Mouse (Mus musculus) liver, embryonic 14.5 days (tissue): Measurements from ENCODE around the gene Tcl1b1. TPM values are rescaled to one million over a fixed set of nuclear protein-coding genes. Genes with fewer than 3 reads are reported as not detected.

Source experiments
- ATAC-seq: fragments of 200-750 bp; cut with Nextera tagmentation; 2 replicates; pipeline ENCODE4 v1.8.0; 2017; ENCODE audit warnings: moderate number of reproducible peaks, mild to moderate bottlenecking, moderate library complexity; ENCODE audit not compliant: insufficient read depth
- DNase-seq, 3 experiments: peaks; one replicate each; pipeline ENCODE4 v3.0.0-alpha.2; 2012 to 2013; ENCODE audit warnings: low read depth in 3 of 3, low spot score in 3 of 3
- H3K27ac ChIP-seq: fragments of 300-500 bp; sonication (generic); 2 replicates; pipeline ENCODE4 v1.5.1; 2014; ENCODE audit warnings: moderate library complexity, mild to moderate bottlenecking, control low read depth, inconsistent platforms
- H3K27me3 ChIP-seq: fragments of 300-500 bp; sonication (generic); 2 replicates; pipeline ENCODE4 v1.6.1; 2014; ENCODE audit warnings: mild to moderate bottlenecking, low read length, moderate library complexity; ENCODE audit not compliant: control insufficient read depth, insufficient read depth
- H3K36me3 ChIP-seq: fragments of 300-500 bp; sonication (generic); replicated peaks from 2 replicates; pipeline ENCODE4 v1.6.1; 2014; ENCODE audit warnings: low read depth; ENCODE audit not compliant: control insufficient read depth, insufficient read depth
- H3K4me1 ChIP-seq, 2 experiments: fragments of 200-500 bp in 1 of 2; fragments of 300-500 bp in 1 of 2; sonication (generic) in 1 of 2; replicated peaks; 2 replicates each; pipeline ENCODE4 v1.6.1; 2012 to 2014; ENCODE audit warnings: antibody characterized with exemption in 1 of 2, inconsistent platforms in 1 of 2, low read length in 1 of 2; ENCODE audit not compliant: control insufficient read depth in 2 of 2, insufficient read depth in 2 of 2
- H3K4me2 ChIP-seq: fragments of 300-500 bp; sonication (generic); 2 replicates; pipeline ENCODE4 v1.6.1; 2014; ENCODE audit warnings: low read depth, mild to moderate bottlenecking, control low read depth, moderate library complexity
- H3K4me3 ChIP-seq, 2 experiments: fragments of 200-500 bp in 1 of 2; fragments of 300-500 bp in 1 of 2; sonication (generic) in 1 of 2; 2 replicates each; pipeline ENCODE4 v1.5.1; 2012 to 2014; ENCODE audit warnings: low read depth in 2 of 2, low read length in 2 of 2, mild to moderate bottlenecking in 2 of 2, control low read depth in 1 of 2, inconsistent platforms in 1 of 2, moderate library complexity in 1 of 2; ENCODE audit not compliant: insufficient read depth in 1 of 2
- H3K9ac ChIP-seq: fragments of 300-500 bp; sonication (generic); replicated peaks from 2 replicates; pipeline ENCODE4 v1.6.1; 2014; ENCODE audit warnings: mild to moderate bottlenecking, control low read depth, moderate library complexity
- H3K9me3 ChIP-seq: fragments of 300-500 bp; sonication (generic); 2 replicates; pipeline ENCODE4 v1.6.1; 2016; ENCODE audit warnings: low read length, mixed read lengths; ENCODE audit not compliant: control insufficient read depth
- CTCF ChIP-seq: IDR thresholded peaks from 2 replicates; pipeline ENCODE4 v1.5.1; 2016; ENCODE audit warnings: antibody characterized with exemption, low read depth, control low read depth
- EP300 ChIP-seq: IDR thresholded peaks from 2 replicates; pipeline ENCODE4 v1.6.1; 2016; ENCODE audit warnings: antibody characterized with exemption, low read depth
- WGBS: fragments of 180-500 bp; shearing (Covaris S2); extraction: QIAGEN DNeasy Blood & Tissue Kit; methylation state at CpG from one replicate; pipeline ENCODE4 v1.1.7; 2014; ENCODE audit not compliant: insufficient replicate concordance; 5-methylcytosine and 5-hydroxymethylcytosine counted together
- polyA plus RNA-seq, 2 experiments: library from polyadenylated mRNA; depleted of rRNA in 1 of 2; stranded (reverse) in 1 of 2; unstranded in 1 of 2; fragments of >200 nt; fragmentation: Nextera tagmentation in 1 of 2; extraction: Ambion mirVana in 1 of 2; gene quantifications; 2 replicates each; pipeline versions ENCODE4 v1.2.1 to v1.2.3; 2012 to 2014

The Tcl1b1 gene
- polyA plus RNA-seq (2012; rRNA removed), result not detected in 2 replicates
- polyA plus RNA-seq (2014; fragmentation: Nextera tagmentation; extraction: Ambion mirVana), result not detected in 2 replicates

- Histone ChIP-seq H3K4me1 (no peaks in the 10 kb centered on the region), H3K27me3 (no peaks in the 10 kb centered on the region), H3K36me3 (no peaks in the 10 kb centered on the region), H3K9ac (no peak within 1 kb of the TSS), H3K9me3 (no peaks in the 10 kb centered on the region), H3K4me2 (no peak within 1 kb of the TSS), H3K27ac (no peak within 1 kb of the TSS), H3K4me3 (no peak within 1 kb of the TSS)
- DNase-seq, result no peak
- 58% methylated on average over 4 of the region's 4 CpGs for WGBS
- no peak for TF ChIP-seq CTCF
- TF ChIP-seq EP300, result no peak
- ATAC-seq, result no peak
Observed at GRCm38 (mm10) chr12:105159390-105159789, at the start of gene Tcl1b1. Gene Tcl1b1 (plus strand): TSS chr12:105159690.

GRCm38 (mm10) chr12:105109812-105110211, 49.7 kb upstream of the Tcl1b1 start:
- 28% methylated on average over 4 of the region's 4 CpGs for WGBS

GRCm38 (mm10) chr12:105112321-105112988, 47.0 kb upstream of the Tcl1b1 start:
- DNase-seq, result no peak
- TF ChIP-seq CTCF (no peak), EP300 (no peak)
- Histone ChIP-seq H3K4me2 (no peak overlapping the region), H3K4me1 (peaks cover 0 to 2% of the 10 kb centered on the region in 2 experiments; a peak in 1 of 4 replicates), H3K36me3 (no peaks in the 10 kb centered on the region), H3K27ac (no peak overlapping the region), H3K9me3 (no peaks in the 10 kb centered on the region), H3K4me3 (no peak overlapping the region), H3K9ac (no peak overlapping the region), H3K27me3 (no peaks in the 10 kb centered on the region)
- 25% methylated on average over 13 of the region's 13 CpGs for WGBS
- ATAC-seq, result no peak

More at GRCm38 (mm10) chr12:105109812-105110211, 49.7 kb upstream of the Tcl1b1 start:
- Histone ChIP-seq H3K9ac (no peak overlapping the region), H3K4me1 (peaks cover 0 to 2% of the 10 kb centered on the region in 2 experiments; a peak in 1 of 4 replicates), H3K4me3 (no peak overlapping the region), H3K27me3 (no peaks in the 10 kb centered on the region), H3K36me3 (no peaks in the 10 kb centered on the region), H3K9me3 (no peaks in the 10 kb centered on the region), H3K4me2 (no peak overlapping the region), H3K27ac (no peak overlapping the region)
- ATAC-seq (no peak), DNase-seq (no peak)
- TF ChIP-seq EP300 (no peak), CTCF (no peak)

GRCm38 (mm10) chr12:105116648-105117047, 42.8 kb upstream of the Tcl1b1 start:
- no peak for TF ChIP-seq CTCF
- TF ChIP-seq EP300, result no peak
- H3K27me3 ChIP-seq, result no peaks in the 10 kb centered on the region
- WGBS, result 67% methylated on average over 1 of the region's 1 CpGs
- H3K4me3 ChIP-seq, result no peak overlapping the region
- no peaks in the 10 kb centered on the region for H3K9me3 ChIP-seq
- ATAC-seq (no peak), DNase-seq (no peak)
- no peaks in the 10 kb centered on the region for H3K36me3 ChIP-seq
- H3K4me1 ChIP-seq, result no peaks in the 10 kb centered on the region
- no peak overlapping the region for H3K9ac ChIP-seq
- H3K4me2 ChIP-seq, result no peak overlapping the region
- no peak overlapping the region for H3K27ac ChIP-seq

- Histone ChIP-seq H3K4me2 (no peak overlapping the region), H3K36me3 (no peaks in the 10 kb centered on the region), H3K4me1 (no peaks in the 10 kb centered on the region), H3K4me3 (no peak overlapping the region), H3K9me3 (no peaks in the 10 kb centered on the region), H3K27ac (no peak overlapping the region), H3K27me3 (no peaks in the 10 kb centered on the region), H3K9ac (no peak overlapping the region)
- DNase-seq, result no peak
- 64% methylated on average over 6 of the region's 6 CpGs for WGBS
- ATAC-seq, result no peak
- TF ChIP-seq EP300 (no peak), CTCF (no peak)
Observed at GRCm38 (mm10) chr12:105125362-105125761, 34.1 kb upstream of the Tcl1b1 start.
